Mouse (Mus musculus): ENCODE measurements around the gene Gca. TPM values are rescaled to one million over a fixed set of nuclear protein-coding genes. Genes with fewer than 3 reads are reported as not detected.

Gene Gca
- total RNA-seq (2015) = 22.8 and 31.9 TPM in 2 replicates
- total RNA-seq (2017) = 12.0 and 13.7 TPM in 2 replicates

GRCm38 (mm10) chr2:62664135-62664670 is at the start of gene Gca:
Gene Gca (plus strand): TSS chr2:62664285.
- peak; percentile 90 for ATAC-seq (ENCODE audit: poor library complexity, severe bottlenecking)

DNA sequence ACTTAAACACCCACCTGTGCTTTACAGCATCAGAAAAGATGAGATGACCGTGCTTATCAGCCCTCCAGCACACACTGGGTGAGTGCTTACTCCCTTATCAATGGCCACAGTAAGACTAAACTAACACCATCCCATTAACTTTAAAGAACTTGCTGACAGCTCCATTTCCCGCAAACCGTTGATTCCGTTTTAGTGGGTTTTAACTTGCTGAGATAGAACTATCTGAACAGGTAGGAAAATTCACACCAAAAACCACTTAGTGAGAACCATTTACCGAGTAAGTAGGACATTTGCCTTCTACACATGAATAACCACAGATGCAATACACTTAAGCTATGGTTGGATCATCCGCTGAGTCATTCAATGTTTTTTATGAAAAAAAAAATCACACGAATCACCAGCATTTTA is 45.1 kb upstream of the Gca start:
- ATAC-seq (ENCODE audit: poor library complexity, severe bottlenecking) = no peak

DNA sequence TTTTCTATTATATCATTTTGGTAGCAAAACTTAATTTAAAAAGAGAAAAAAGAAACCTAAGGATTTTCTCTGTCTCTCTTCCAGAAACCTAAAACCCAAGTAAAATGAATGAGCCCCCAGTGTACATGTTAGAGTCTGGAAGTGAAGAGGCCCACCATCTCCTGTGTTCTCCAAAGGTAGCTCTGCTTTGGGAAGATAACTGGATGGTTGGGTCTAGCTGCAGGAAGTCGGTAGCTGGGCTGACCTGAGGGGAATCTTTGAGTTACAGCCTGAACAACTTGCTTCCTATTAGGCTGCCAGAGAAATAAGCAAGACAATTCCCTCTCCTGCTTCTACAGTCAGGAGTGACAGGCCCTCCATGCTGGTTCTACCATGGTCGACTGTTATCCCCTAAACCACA is 44.4 kb upstream of the Gca start:
- ATAC-seq (ENCODE audit: poor library complexity, severe bottlenecking) = no peak

DNA sequence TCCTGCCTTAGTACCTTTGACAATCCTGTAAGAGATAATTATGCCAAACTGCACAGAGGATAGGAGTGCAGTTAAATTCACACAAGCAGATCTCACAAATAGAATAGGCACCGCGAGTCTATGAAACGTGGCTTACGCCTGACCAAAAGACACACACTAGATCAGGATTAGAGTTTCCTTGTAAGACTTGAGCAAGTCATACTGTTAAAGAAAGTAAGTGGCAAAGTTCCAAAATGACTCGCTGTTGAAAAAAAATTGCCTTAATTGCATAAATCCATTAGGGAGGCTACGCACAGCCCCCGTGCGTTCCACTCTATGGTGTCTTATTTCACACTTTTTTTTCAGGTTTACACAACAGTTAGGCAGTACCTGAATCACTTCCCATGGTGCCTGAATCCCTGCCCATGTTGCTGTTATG is 41.1 kb upstream of the Gca start:
- ATAC-seq (ENCODE audit: poor library complexity, severe bottlenecking) = no peak

- ATAC-seq (ENCODE audit: poor library complexity, severe bottlenecking) = peak; percentile 74
Measured at GRCm38 (mm10) chr2:62627728-62628127, 36.4 kb upstream of the Gca start.

DNA sequence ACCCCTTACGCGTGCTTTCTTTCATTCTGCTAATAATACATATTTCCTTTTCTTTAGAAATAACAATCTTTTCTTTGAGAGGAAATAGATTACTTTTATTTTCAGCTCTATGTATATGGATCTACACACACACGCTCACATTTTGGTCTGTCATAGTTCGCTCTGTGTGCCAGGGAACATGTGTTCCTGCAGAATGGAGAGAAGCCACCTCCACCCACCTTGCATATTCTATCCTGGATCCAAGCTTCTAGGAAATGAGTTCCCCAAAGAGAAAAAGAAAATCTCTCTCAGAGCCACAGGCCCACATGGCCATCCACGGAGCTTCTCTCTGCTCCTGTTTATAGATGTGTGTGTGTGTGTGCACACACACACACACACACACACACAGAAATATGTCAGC is 35.7 kb upstream of the Gca start:
- no peak for ATAC-seq (ENCODE audit: poor library complexity, severe bottlenecking)

DNA sequence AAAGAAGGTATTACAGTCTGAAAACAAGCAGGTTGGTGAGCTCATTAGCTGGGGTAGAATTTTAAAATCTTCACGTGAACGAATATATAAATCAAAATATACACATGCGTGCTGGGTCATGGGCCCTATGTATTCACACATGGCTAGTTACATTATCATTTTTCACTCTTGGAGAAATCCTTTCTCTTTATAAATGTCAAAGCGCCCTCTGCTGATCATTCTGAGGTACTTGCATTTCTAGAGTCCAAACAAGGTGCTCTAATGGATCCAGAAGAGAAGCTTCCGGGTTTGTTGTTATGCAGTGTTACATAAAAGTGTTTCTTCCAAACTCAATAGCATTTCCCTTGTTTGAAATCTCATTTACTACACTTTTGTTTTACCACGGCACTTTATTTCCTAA is 33.6 kb upstream of the Gca start:
- peak; percentile 76 for ATAC-seq (ENCODE audit: poor library complexity, severe bottlenecking)

GRCm38 (mm10) chr2:62639869-62640268 is 24.2 kb upstream of the Gca start:
- peak; percentile 53 for ATAC-seq (ENCODE audit: poor library complexity, severe bottlenecking)

DNA sequence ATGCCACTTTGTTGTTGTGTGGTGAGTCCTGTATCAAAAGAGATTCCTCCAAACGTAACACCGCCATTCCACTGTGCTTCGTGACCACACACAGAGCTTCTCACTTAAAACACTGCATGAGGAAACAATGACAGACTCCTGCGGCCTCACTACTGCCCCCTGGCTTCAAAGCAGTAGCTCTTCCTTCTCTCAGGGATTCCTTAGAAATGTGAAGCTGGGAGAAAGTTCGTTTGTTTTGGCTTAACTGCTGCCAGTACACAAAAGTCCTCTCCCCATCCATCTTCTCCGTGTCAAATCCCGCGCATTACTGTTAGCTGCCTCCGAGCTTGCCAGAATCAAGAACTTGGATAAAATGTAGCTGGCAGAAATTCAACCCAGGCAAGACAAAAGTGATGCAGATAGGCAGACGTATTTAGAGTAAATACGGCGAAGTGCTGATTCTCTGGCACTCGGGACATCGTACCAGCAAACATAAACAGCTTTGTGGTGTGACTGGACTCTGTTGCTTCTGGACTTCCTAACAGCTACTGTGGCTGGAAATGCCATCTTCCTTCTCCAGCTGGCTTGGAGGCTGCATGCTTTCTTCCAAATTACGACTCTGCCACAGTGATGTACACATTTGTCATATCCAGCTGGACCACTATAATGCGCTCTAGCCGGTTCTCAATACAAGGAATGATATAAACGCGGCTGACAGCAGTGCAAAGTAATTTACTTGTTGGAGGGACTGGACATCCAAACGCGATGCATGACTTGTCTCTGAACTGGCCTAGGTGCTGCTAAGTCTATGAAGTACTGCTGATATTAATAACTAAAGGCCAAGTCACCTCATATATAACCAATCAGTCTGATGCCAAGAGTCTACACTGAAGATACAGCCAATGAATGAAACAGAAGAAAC is 20.4 kb upstream of the Gca start:
- ATAC-seq (ENCODE audit: poor library complexity, severe bottlenecking) = peak; percentile 68

DNA sequence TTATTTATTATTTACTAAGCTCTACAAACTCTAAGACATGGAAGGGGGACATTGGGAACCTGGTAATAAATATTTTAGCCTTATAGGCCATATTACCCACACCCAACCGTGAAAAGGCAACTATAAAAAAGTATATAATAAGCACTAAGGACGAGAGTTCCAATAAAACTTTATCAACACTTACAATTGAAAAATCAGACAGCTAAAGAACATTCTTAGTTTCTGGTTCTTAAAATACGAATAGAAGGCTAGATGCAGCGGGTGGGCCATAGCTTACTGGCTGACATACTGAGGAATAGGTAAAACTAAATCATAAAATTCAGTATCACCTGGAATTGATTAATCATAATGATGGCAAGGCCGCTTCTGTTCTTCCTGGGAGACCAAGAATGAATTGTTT is 19.2 kb upstream of the Gca start:
- no peak for ATAC-seq (ENCODE audit: poor library complexity, severe bottlenecking)

DNA sequence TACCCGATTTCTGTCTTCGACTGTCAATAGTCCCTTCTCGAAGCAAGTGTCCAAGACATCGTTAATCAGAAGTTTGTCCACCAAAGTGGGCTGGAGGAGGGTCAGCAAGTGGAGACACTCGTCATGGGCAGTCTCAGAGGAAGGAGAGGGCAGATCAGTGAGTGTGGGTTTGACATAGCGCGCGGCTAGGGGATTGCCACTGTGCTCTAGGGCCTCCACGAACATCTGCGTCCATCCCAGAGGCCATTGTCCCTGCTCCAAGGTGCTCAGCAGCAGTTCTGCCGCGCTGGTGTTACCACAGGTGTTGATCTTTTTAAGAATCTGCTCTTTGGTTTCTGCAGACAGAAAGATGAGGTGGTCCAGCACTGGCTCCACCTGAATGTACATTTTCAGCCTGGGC is 18.6 kb upstream of the Gca start:
- peak; percentile 41 for ATAC-seq (ENCODE audit: poor library complexity, severe bottlenecking)

- ATAC-seq (ENCODE audit: poor library complexity, severe bottlenecking) = peak; percentile 86
Measured at GRCm38 (mm10) chr2:62646014-62646645, 18.0 kb upstream of the Gca start, which contains the start of gene Ifih1. Gene Ifih1 (minus strand): TSS chr2:62646255.

DNA sequence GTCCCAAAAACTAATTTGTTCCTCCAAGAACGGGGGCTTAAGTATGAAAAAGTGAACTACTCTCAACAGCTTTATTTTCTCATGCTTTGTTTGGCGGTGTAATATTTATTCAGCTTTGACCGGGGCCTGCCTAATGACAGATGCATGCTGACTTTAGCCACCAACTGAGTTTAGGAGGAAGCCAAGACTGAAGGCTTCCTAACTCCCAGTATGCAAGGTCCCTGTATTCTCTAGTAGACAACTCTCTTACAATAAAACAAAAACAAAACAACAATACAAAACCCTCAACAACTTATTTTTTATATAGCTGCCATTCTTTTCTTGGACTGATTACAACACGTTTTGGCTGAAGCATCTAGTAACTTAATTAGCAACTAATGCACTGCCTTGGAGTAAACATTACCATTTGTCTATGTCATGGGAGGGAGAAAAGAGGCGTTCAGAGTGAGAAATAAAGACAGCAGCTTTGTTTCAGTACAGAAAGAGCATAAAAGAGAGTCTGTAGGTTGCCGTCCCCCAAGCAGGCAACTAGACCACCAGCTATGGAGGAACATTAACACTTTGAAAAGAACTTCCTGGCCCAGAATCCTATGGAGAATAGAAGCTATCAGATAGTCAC is 17.3 kb upstream of the Gca start:
- ATAC-seq (ENCODE audit: poor library complexity, severe bottlenecking) = no peak

- no peak for ATAC-seq (ENCODE audit: poor library complexity, severe bottlenecking)
Measured at GRCm38 (mm10) chr2:62651890-62652289, 12.2 kb upstream of the Gca start.

- no peak for ATAC-seq (ENCODE audit: poor library complexity, severe bottlenecking)
Measured at GRCm38 (mm10) chr2:62652466-62652865, 11.6 kb upstream of the Gca start.

DNA sequence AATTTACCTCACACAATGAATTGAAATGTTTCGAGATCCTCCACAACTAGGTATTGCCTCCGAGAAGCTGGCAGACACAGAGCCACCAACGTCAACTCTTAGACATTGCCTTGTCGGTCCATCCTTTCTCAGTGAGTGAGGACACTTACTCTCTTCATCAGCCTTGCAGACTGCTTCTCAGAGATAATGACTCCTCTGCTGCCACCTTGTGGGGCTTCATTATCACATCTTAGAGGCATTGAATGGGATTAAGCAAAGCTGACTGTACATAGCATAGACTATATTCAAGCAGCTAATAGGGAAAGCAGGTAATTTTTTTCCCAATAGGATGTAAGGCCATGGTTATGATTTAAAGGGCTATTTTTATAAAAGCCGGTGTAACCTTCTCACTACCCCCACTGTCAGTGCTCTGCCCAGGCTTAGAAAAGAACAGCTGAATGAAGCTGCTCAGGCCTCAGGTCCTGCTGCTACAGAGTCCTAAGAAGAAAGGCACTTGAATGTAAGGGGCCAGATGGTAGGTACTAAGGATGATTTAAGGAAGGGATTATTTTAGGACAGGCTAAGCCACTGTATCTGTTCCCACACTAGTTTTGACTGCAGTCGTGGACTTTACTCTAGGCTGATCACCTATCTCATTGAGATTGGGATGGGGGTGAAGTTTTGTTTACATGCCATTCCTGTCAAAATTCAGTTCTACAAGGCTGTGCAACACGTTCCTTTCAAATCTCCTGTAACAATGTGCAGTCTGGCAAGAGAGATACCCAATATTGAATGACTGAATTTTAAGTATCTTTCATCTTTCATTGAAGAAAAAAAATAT is 9.4 kb upstream of the Gca start:
- peak; percentile 95 for ATAC-seq (ENCODE audit: poor library complexity, severe bottlenecking)

DNA sequence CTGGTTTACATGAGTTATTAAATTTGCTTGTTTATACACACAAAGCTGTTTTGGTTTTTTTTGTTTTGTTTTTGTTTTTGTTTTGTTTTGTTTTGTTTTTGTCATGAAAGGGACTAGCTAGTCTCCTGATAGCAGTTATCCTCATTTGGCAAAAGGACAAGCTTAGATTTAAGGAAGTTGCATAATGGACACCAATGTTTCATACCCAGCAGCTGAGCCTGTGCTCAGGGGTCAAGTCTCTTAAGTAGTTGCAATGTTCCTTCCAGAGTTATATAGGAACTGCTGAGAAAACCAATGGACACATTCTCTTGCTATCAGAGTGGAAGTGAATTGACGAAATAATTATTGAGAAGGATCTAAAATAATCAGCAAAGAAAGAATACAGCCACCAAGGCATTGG is 8.0 kb upstream of the Gca start:
- ATAC-seq (ENCODE audit: poor library complexity, severe bottlenecking) = peak; percentile 73

DNA sequence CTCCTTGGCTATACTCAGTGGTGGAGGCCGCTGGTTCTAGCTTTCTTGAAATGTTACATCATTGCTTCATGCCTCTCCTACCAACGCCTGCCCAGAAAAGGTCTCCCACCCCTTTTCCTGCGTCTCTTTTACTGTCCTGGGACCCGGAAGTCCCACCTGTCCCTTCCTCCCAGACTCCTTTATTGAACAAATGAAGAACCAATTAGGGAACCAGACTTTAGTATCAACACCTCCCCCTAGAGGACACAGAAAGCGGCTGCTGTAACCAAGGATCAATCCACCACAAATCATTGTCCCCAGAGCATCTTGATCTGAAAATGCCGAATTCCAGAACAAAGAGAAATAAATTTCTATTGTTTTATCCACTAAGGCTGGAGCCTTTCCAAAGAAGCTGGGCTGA is 3.5 kb upstream of the Gca start:
- ATAC-seq (ENCODE audit: poor library complexity, severe bottlenecking) = no peak

GRCm38 (mm10) chr2:62662560-62662959 is 1.5 kb upstream of the Gca start:
- no peak for ATAC-seq (ENCODE audit: poor library complexity, severe bottlenecking)

DNA sequence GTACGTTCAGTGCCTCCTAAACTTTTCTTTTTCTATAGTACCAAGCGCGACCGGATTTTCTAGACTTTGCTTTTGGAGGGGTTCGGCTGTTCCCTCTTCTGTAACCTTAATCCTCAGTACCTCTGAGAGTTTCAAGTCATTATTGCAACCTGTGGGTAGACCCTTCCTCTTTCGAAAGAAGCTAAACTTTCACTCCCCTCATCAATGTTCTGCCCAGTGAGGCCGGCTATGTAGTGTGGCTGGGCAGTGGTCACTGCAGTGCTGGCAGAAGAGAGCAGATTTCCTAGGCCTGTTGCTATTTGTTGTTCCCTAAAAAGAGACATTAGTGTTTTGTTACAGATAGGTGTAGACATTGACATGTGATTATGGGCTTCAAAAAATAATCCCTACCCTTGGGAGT is 754 bp downstream of the Gca start:
- ATAC-seq (ENCODE audit: poor library complexity, severe bottlenecking) = peak; percentile 22

GRCm38 (mm10) chr2:62665536-62665935 is 1.5 kb downstream of the Gca start:
- ATAC-seq (ENCODE audit: poor library complexity, severe bottlenecking) = no peak
